Mouse (Mus musculus) lung, adult 2 months (tissue): ENCODE measurements at regions not wholly inside any gene's neighbourhood (a gene's known extent, or its start where the extent isn't known, plus 50 kb on each side); places are given as distances from the start of the nearest gene placed in this dataset.

Experiments used
- CTCF ChIP-seq: fragments of 200-500 bp; IDR thresholded peaks from 2 replicates; pipeline ENCODE4 v1.5.1; 2011; ENCODE audit warnings: mild to moderate bottlenecking, low read length, control low read depth; ENCODE audit not compliant: insufficient read depth
- POLR2A ChIP-seq: fragments of 200-500 bp; IDR thresholded peaks from 2 replicates; pipeline ENCODE4 v1.6.1; 2011; ENCODE audit warnings: low read depth, mild to moderate bottlenecking, control low read depth, low read length, borderline replicate concordance; ENCODE audit errors: extremely low read depth

DNA sequence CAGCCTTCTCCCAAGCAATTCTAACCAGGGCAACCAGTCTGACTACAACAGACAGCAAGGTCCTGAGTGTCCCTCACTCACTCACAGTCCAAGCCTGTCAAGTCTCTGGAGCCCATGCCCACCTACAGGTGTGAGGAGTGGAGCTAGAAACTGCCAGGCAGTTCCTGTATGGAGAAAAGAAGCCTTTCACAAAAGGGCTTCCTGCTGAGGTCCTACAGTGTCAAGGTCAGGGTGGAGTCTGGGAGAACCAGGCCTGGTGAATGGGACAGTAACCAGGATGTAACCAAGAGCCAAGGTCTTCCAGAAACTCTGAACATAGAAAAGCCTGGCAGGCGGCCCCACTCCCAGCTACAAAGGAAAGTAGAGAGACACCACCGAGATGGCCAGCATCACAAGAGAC lies 74.2 kb downstream of the Nupl2 start:
- TF ChIP-seq CTCF (no peak), POLR2A (no peak)
